Mouse (Mus musculus) midbrain, embryonic 10.5 days (tissue): ENCODE data around the gene Rnf207. TPM values are rescaled to one million over a fixed set of nuclear protein-coding genes. Genes with fewer than 3 reads are reported as not detected.

ENCODE experiments used
- DNase-seq: peaks from one replicate; pipeline ENCODE4 v3.0.0-alpha.2; 2017; ENCODE audit warnings: low spot score
- H3K27ac ChIP-seq: fragments of 300-500 bp; sonication (generic); replicated peaks from 2 replicates; pipeline ENCODE4 v1.5.1; 2016; ENCODE audit warnings: mild to moderate bottlenecking
- H3K27me3 ChIP-seq: fragments of 300-500 bp; sonication (generic); 2 replicates; pipeline ENCODE4 v1.6.1; 2016; ENCODE audit warnings: low read depth, mild to moderate bottlenecking; ENCODE audit not compliant: poor library complexity, severe bottlenecking
- H3K36me3 ChIP-seq: fragments of 300-500 bp; sonication (generic); 2 replicates; pipeline ENCODE4 v1.6.1; 2016; ENCODE audit warnings: mild to moderate bottlenecking, moderate library complexity
- H3K4me1 ChIP-seq: fragments of 300-500 bp; sonication (generic); 2 replicates; pipeline ENCODE4 v1.6.1; 2016
- H3K4me3 ChIP-seq: fragments of 300-500 bp; sonication (generic); 2 replicates; pipeline ENCODE4 v1.5.1; 2016; ENCODE audit warnings: mild to moderate bottlenecking, moderate library complexity
- H3K9me3 ChIP-seq: fragments of 300-500 bp; sonication (generic); replicated peaks from 2 replicates; pipeline ENCODE4 v1.6.1; 2016; ENCODE audit warnings: mild to moderate bottlenecking
- WGBS: fragments of 180-500 bp; shearing (Covaris S2); methylation state at CpG from one replicate; pipeline ENCODE4 v1.1.7; 2016; 5-methylcytosine and 5-hydroxymethylcytosine counted together
- polyA plus RNA-seq: library from polyadenylated mRNA; unstranded; fragments of >200 nt; fragmentation: Nextera tagmentation; extraction: Ambion mirVana; gene quantifications from 2 replicates; pipeline ENCODE4 v1.2.1, GENCODE M21; 2016

Gene Rnf207
- 1.5 and 2.4 TPM in 2 replicates for polyA plus RNA-seq

- DNase-seq = peak; percentile 63
- Histone ChIP-seq H3K27ac (peak within 1 kb of the TSS; percentile 47; the same call in 1 of the 2 replicates), H3K4me1 (peaks cover 38% of the 10 kb centered on the region), H3K4me3 (peak within 1 kb of the TSS; percentile 43), H3K9me3 (no peaks in the 10 kb centered on the region), H3K27me3 (peaks cover 67% of the 10 kb centered on the region), H3K36me3 (no peaks in the 10 kb centered on the region)
- 3% methylated on average over 26 of the region's 26 CpGs for WGBS
These were observed at the start of gene Rnf207 for GRCm38 (mm10) chr4:152318517-152319234. Rnf207 (minus strand) TSS chr4:152318993.

- H3K27me3 ChIP-seq = peaks cover 24% of the 10 kb centered on the region
- H3K4me1 ChIP-seq = peaks cover 27% of the 10 kb centered on the region
- H3K4me3 ChIP-seq = no peak overlapping the region
- DNase-seq = no peak
- H3K9me3 ChIP-seq = no peaks in the 10 kb centered on the region
- no peaks in the 10 kb centered on the region for H3K36me3 ChIP-seq
- WGBS = 61% methylated on average over 7 of the region's 7 CpGs
- peak overlapping the region; percentile 67 for H3K27ac ChIP-seq
These were observed 46.4 kb upstream of the Rnf207 start for GRCm38 (mm10) chr4:152365228-152365627.

GRCm38 (mm10) chr4:152362180-152362579, 43.4 kb upstream of the Rnf207 start:
- H3K4me3 ChIP-seq = no peak overlapping the region
- no peaks in the 10 kb centered on the region for H3K9me3 ChIP-seq
- DNase-seq = no peak
- H3K27ac ChIP-seq = no peak overlapping the region
- H3K4me1 ChIP-seq = peaks cover 36% of the 10 kb centered on the region
- peaks cover 39% of the 10 kb centered on the region for H3K27me3 ChIP-seq
- 79% methylated on average over 9 of the region's 9 CpGs for WGBS
- no peaks in the 10 kb centered on the region for H3K36me3 ChIP-seq

- H3K4me1 ChIP-seq = peaks cover 37% of the 10 kb centered on the region
- H3K4me3 ChIP-seq = peak overlapping the region; percentile 51
These were observed 42.1 kb upstream of the Rnf207 start for GRCm38 (mm10) chr4:152360855-152361254.

GRCm38 (mm10) chr4:152359700-152360099, 40.9 kb upstream of the Rnf207 start:
- H3K4me1 ChIP-seq = peaks cover 26% of the 10 kb centered on the region
- no peak for DNase-seq
- no peak overlapping the region for H3K27ac ChIP-seq
- 11% methylated on average over 11 of the region's 11 CpGs for WGBS
- H3K4me3 ChIP-seq = no peak overlapping the region
- H3K27me3 ChIP-seq = peaks cover 39% of the 10 kb centered on the region
- H3K36me3 ChIP-seq = no peaks in the 10 kb centered on the region
- no peaks in the 10 kb centered on the region for H3K9me3 ChIP-seq

More at GRCm38 (mm10) chr4:152360855-152361254, 42.1 kb upstream of the Rnf207 start:
- no peaks in the 10 kb centered on the region for H3K36me3 ChIP-seq
- H3K9me3 ChIP-seq = no peaks in the 10 kb centered on the region
- WGBS = under 1% methylated on average over 24 of the region's 24 CpGs
- peaks cover 39% of the 10 kb centered on the region for H3K27me3 ChIP-seq
- H3K27ac ChIP-seq = no peak overlapping the region
- peak; percentile 77 for DNase-seq

- peaks cover 30% of the 10 kb centered on the region for H3K4me1 ChIP-seq
- H3K4me3 ChIP-seq = no peak overlapping the region
- 73% methylated on average over 7 of the region's 7 CpGs for WGBS
- H3K27me3 ChIP-seq = peaks cover 50% of the 10 kb centered on the region
- no peaks in the 10 kb centered on the region for H3K36me3 ChIP-seq
- DNase-seq = no peak
- no peak overlapping the region for H3K27ac ChIP-seq
- no peaks in the 10 kb centered on the region for H3K9me3 ChIP-seq
These were observed 36.9 kb upstream of the Rnf207 start for GRCm38 (mm10) chr4:152355672-152356071.

- H3K4me1 ChIP-seq = peaks cover 29% of the 10 kb centered on the region
- peaks cover 50% of the 10 kb centered on the region for H3K27me3 ChIP-seq
- no peaks in the 10 kb centered on the region for H3K36me3 ChIP-seq
- H3K27ac ChIP-seq = no peak overlapping the region
- WGBS = 85% methylated on average over 14 of the region's 14 CpGs
- H3K4me3 ChIP-seq = no peak overlapping the region
- no peaks in the 10 kb centered on the region for H3K9me3 ChIP-seq
- no peak for DNase-seq
These were observed 35.3 kb upstream of the Rnf207 start for GRCm38 (mm10) chr4:152353886-152354637.

- Histone ChIP-seq H3K9me3 (no peaks in the 10 kb centered on the region), H3K4me1 (peaks cover 29% of the 10 kb centered on the region), H3K36me3 (no peaks in the 10 kb centered on the region), H3K27ac (no peak overlapping the region), H3K27me3 (peaks cover 64% of the 10 kb centered on the region), H3K4me3 (peak overlapping the region; percentile 14; the same call in 1 of the 2 replicates)
- DNase-seq = peak; percentile 41
- WGBS = 8% methylated on average over 14 of the region's 14 CpGs
These were observed 32.9 kb upstream of the Rnf207 start for GRCm38 (mm10) chr4:152351422-152352305.

- H3K4me1 ChIP-seq = peaks cover 26% of the 10 kb centered on the region
- H3K36me3 ChIP-seq = no peaks in the 10 kb centered on the region
- H3K27me3 ChIP-seq = peaks cover 69% of the 10 kb centered on the region
- DNase-seq = no peak
- H3K27ac ChIP-seq = no peak overlapping the region
- 36% methylated on average over 8 of the region's 8 CpGs for WGBS
- no peak overlapping the region for H3K4me3 ChIP-seq
- no peaks in the 10 kb centered on the region for H3K9me3 ChIP-seq
These were observed 32.1 kb upstream of the Rnf207 start for GRCm38 (mm10) chr4:152350722-152351421.

GRCm38 (mm10) chr4:152349837-152350381, 31.1 kb upstream of the Rnf207 start:
- 17% methylated on average over 17 of the region's 17 CpGs for WGBS
- no peaks in the 10 kb centered on the region for H3K9me3 ChIP-seq
- H3K27me3 ChIP-seq = peaks cover 69% of the 10 kb centered on the region
- H3K4me3 ChIP-seq = no peak overlapping the region
- peaks cover 26% of the 10 kb centered on the region for H3K4me1 ChIP-seq
- H3K27ac ChIP-seq = no peak overlapping the region
- no peak for DNase-seq
- H3K36me3 ChIP-seq = no peaks in the 10 kb centered on the region

GRCm38 (mm10) chr4:152345120-152345889, 26.5 kb upstream of the Rnf207 start:
- Histone ChIP-seq H3K36me3 (no peaks in the 10 kb centered on the region), H3K4me3 (no peak overlapping the region), H3K9me3 (no peaks in the 10 kb centered on the region), H3K27me3 (peaks cover 78% of the 10 kb centered on the region), H3K27ac (no peak overlapping the region), H3K4me1 (peaks cover 27% of the 10 kb centered on the region)
- 64% methylated on average over 7 of the region's 7 CpGs for WGBS
- DNase-seq = no peak
